Mouse (Mus musculus) intestine, embryonic 16.5 days (tissue): Measurements from ENCODE around the gene Lhcgr. TPM values are rescaled to one million over a fixed set of nuclear protein-coding genes. Genes with fewer than 3 reads are reported as not detected.

Source experiments
- ATAC-seq: fragments of 200-750 bp; cut with Nextera tagmentation; 2 replicates; pipeline ENCODE4 v1.8.0; 2017; ENCODE audit warnings: moderate TSS enrichment, moderate library complexity
- H3K27ac ChIP-seq: fragments of 300-500 bp; sonication (generic); 2 replicates; pipeline ENCODE4 v1.5.1; 2014; ENCODE audit warnings: mild to moderate bottlenecking, low read length
- H3K27me3 ChIP-seq: fragments of 300-500 bp; sonication (generic); replicated peaks from 2 replicates; pipeline ENCODE4 v1.6.1; 2014; ENCODE audit warnings: low read length, control low read depth, mixed read lengths; ENCODE audit not compliant: control insufficient read depth, insufficient read depth
- H3K36me3 ChIP-seq: fragments of 300-500 bp; sonication (generic); 2 replicates; pipeline ENCODE4 v1.6.1; 2014; ENCODE audit warnings: low read length, control low read depth; ENCODE audit not compliant: control insufficient read depth, insufficient read depth
- H3K4me1 ChIP-seq: fragments of 300-500 bp; sonication (generic); 2 replicates; pipeline ENCODE4 v1.6.1; 2014; ENCODE audit warnings: low read length, control low read depth, mixed read lengths; ENCODE audit not compliant: control insufficient read depth, insufficient read depth
- H3K4me2 ChIP-seq: fragments of 300-500 bp; sonication (generic); 2 replicates; pipeline ENCODE4 v1.6.1; 2014; ENCODE audit warnings: low read depth, low read length, control low read depth
- H3K4me3 ChIP-seq: fragments of 300-500 bp; sonication (generic); 2 replicates; pipeline ENCODE4 v1.5.1; 2014; ENCODE audit warnings: mild to moderate bottlenecking, low read length
- H3K9ac ChIP-seq: fragments of 300-500 bp; sonication (generic); 2 replicates; pipeline ENCODE4 v1.6.1; 2014; ENCODE audit warnings: low read depth, low read length
- H3K9me3 ChIP-seq: fragments of 300-500 bp; sonication (generic); 2 replicates; pipeline ENCODE4 v1.6.1; 2016; ENCODE audit warnings: low read length, control low read depth; ENCODE audit not compliant: control insufficient read depth
- WGBS: fragments of 180-500 bp; shearing (Covaris S2); extraction: QIAGEN DNeasy Blood & Tissue Kit; methylation state at CpG from one replicate; pipeline ENCODE4 v1.1.7; 2014; 5-methylcytosine and 5-hydroxymethylcytosine counted together
- polyA plus RNA-seq: library from polyadenylated mRNA; unstranded; fragments of >200 nt; fragmentation: Nextera tagmentation; extraction: Ambion mirVana; gene quantifications from 2 replicates; pipeline ENCODE4 v1.2.1, GENCODE M21; 2015

Gene Lhcgr
- polyA plus RNA-seq, 1 experiment from 2014 or later, result 0.10 TPM

GRCm38 (mm10) chr17:88779148-88779547, 12.6 kb downstream of the Lhcgr start:
- WGBS, result 31% methylated on average over 3 of the region's 3 CpGs
- ATAC-seq, result no peak
- no peak overlapping the region for H3K9ac ChIP-seq

GRCm38 (mm10) chr17:88774103-88774526, 17.7 kb downstream of the Lhcgr start:
- ATAC-seq, result no peak

More at GRCm38 (mm10) chr17:88779148-88779547, 12.6 kb downstream of the Lhcgr start:
- no peaks in the 10 kb centered on the region for H3K27me3 ChIP-seq
- H3K9me3 ChIP-seq, result no peaks in the 10 kb centered on the region
- no peaks in the 10 kb centered on the region for H3K36me3 ChIP-seq
- no peak overlapping the region for H3K4me2 ChIP-seq
- no peak overlapping the region for H3K4me3 ChIP-seq
- no peaks in the 10 kb centered on the region for H3K4me1 ChIP-seq
- H3K27ac ChIP-seq, result no peak overlapping the region

GRCm38 (mm10) chr17:88770081-88770480, 21.7 kb downstream of the Lhcgr start:
- no peaks in the 10 kb centered on the region for H3K27me3 ChIP-seq
- ATAC-seq, result no peak
- no peaks in the 10 kb centered on the region for H3K4me1 ChIP-seq
- H3K36me3 ChIP-seq, result no peaks in the 10 kb centered on the region
- H3K4me2 ChIP-seq, result no peak overlapping the region
- no peak overlapping the region for H3K4me3 ChIP-seq
- no peak overlapping the region for H3K9ac ChIP-seq
- WGBS, result 83% methylated on average over 7 of the region's 7 CpGs
- no peak overlapping the region for H3K27ac ChIP-seq
- no peaks in the 10 kb centered on the region for H3K9me3 ChIP-seq

More at GRCm38 (mm10) chr17:88774103-88774526, 17.7 kb downstream of the Lhcgr start:
- H3K27ac ChIP-seq, result no peak overlapping the region
- WGBS, result 11% methylated on average over 9 of the region's 9 CpGs
- no peaks in the 10 kb centered on the region for H3K9me3 ChIP-seq
- no peak overlapping the region for H3K4me2 ChIP-seq
- no peak overlapping the region for H3K9ac ChIP-seq
- no peak overlapping the region for H3K4me3 ChIP-seq
- no peaks in the 10 kb centered on the region for H3K4me1 ChIP-seq
- H3K27me3 ChIP-seq, result no peaks in the 10 kb centered on the region
- no peaks in the 10 kb centered on the region for H3K36me3 ChIP-seq

GRCm38 (mm10) chr17:88769283-88769859, 22.4 kb downstream of the Lhcgr start:
- H3K9ac ChIP-seq, result no peak overlapping the region
- H3K4me1 ChIP-seq, result no peaks in the 10 kb centered on the region
- H3K36me3 ChIP-seq, result no peaks in the 10 kb centered on the region
- WGBS, result 47% methylated on average over 2 of the region's 2 CpGs
- ATAC-seq, result no peak
- H3K27me3 ChIP-seq, result no peaks in the 10 kb centered on the region
- no peak overlapping the region for H3K4me2 ChIP-seq
- no peak overlapping the region for H3K27ac ChIP-seq
- no peaks in the 10 kb centered on the region for H3K9me3 ChIP-seq
- H3K4me3 ChIP-seq, result no peak overlapping the region

GRCm38 (mm10) chr17:88766857-88767256, 24.9 kb downstream of the Lhcgr start:
- no peak overlapping the region for H3K27ac ChIP-seq
- no peaks in the 10 kb centered on the region for H3K4me1 ChIP-seq
- no peak overlapping the region for H3K4me2 ChIP-seq
- H3K36me3 ChIP-seq, result no peaks in the 10 kb centered on the region
- no peak overlapping the region for H3K4me3 ChIP-seq
- ATAC-seq, result no peak
- H3K27me3 ChIP-seq, result no peaks in the 10 kb centered on the region
- 85% methylated on average over 6 of the region's 6 CpGs for WGBS
- H3K9ac ChIP-seq, result no peak overlapping the region
- H3K9me3 ChIP-seq, result no peaks in the 10 kb centered on the region

GRCm38 (mm10) chr17:88764136-88764485, 27.7 kb downstream of the Lhcgr start:
- H3K4me3 ChIP-seq, result no peak overlapping the region
- ATAC-seq, result no peak
- no peak overlapping the region for H3K4me2 ChIP-seq
- WGBS, result 66% methylated on average over 3 of the region's 3 CpGs
- no peak overlapping the region for H3K9ac ChIP-seq
- no peaks in the 10 kb centered on the region for H3K36me3 ChIP-seq
- H3K27me3 ChIP-seq, result no peaks in the 10 kb centered on the region
- H3K4me1 ChIP-seq, result no peaks in the 10 kb centered on the region
- H3K27ac ChIP-seq, result no peak overlapping the region
- no peaks in the 10 kb centered on the region for H3K9me3 ChIP-seq

GRCm38 (mm10) chr17:88763396-88764135, 28.2 kb downstream of the Lhcgr start:
- no peak overlapping the region for H3K9ac ChIP-seq
- no peaks in the 10 kb centered on the region for H3K9me3 ChIP-seq
- no peak overlapping the region for H3K4me3 ChIP-seq
- no peaks in the 10 kb centered on the region for H3K4me1 ChIP-seq
- H3K27ac ChIP-seq, result no peak overlapping the region
- no peak overlapping the region for H3K4me2 ChIP-seq
- no peaks in the 10 kb centered on the region for H3K27me3 ChIP-seq
- no peak for ATAC-seq
- no peaks in the 10 kb centered on the region for H3K36me3 ChIP-seq
- WGBS, result 62% methylated on average over 5 of the region's 5 CpGs

GRCm38 (mm10) chr17:88758003-88758437, 33.8 kb downstream of the Lhcgr start:
- Histone ChIP-seq H3K4me3 (no peak overlapping the region), H3K4me2 (no peak overlapping the region), H3K9me3 (no peaks in the 10 kb centered on the region), H3K4me1 (no peaks in the 10 kb centered on the region), H3K27me3 (no peaks in the 10 kb centered on the region), H3K36me3 (no peaks in the 10 kb centered on the region), H3K9ac (no peak overlapping the region), H3K27ac (no peak overlapping the region)
- no peak for ATAC-seq
- WGBS, result 20% methylated on average over 9 of the region's 9 CpGs

- no peak overlapping the region for H3K9ac ChIP-seq
- H3K27ac ChIP-seq, result no peak overlapping the region
- no peaks in the 10 kb centered on the region for H3K27me3 ChIP-seq
- no peak overlapping the region for H3K4me3 ChIP-seq
- no peaks in the 10 kb centered on the region for H3K36me3 ChIP-seq
- no peak overlapping the region for H3K4me2 ChIP-seq
- no peak for ATAC-seq
- H3K9me3 ChIP-seq, result no peaks in the 10 kb centered on the region
- 70% methylated on average over 6 of the region's 6 CpGs for WGBS
- H3K4me1 ChIP-seq, result no peaks in the 10 kb centered on the region
These were observed 36.0 kb downstream of the Lhcgr start for GRCm38 (mm10) chr17:88755776-88756175.
